Mouse (Mus musculus) heart, postnatal 0 days (tissue): ENCODE measurements at regions not wholly inside any gene's neighbourhood (a gene's known extent, or its start where the extent isn't known, plus 50 kb on each side); places are given as distances from the start of the nearest gene placed in this dataset.

Experiments used
- CTCF ChIP-seq: IDR thresholded peaks from 2 replicates; pipeline ENCODE4 v1.5.1; 2016; ENCODE audit warnings: antibody characterized with exemption, control low read depth, low read depth
- EP300 ChIP-seq: IDR thresholded peaks from 2 replicates; pipeline ENCODE4 v1.6.1; 2016; ENCODE audit warnings: antibody characterized with exemption, low read depth

GRCm38 (mm10) chr10:17356041-17356440, 367.0 kb upstream of the Cited2 start:
- TF ChIP-seq CTCF = no peak
- TF ChIP-seq EP300 = no peak
